ENCODE assay signal across 8 mouse cellular contexts in the genomic region with DNA sequence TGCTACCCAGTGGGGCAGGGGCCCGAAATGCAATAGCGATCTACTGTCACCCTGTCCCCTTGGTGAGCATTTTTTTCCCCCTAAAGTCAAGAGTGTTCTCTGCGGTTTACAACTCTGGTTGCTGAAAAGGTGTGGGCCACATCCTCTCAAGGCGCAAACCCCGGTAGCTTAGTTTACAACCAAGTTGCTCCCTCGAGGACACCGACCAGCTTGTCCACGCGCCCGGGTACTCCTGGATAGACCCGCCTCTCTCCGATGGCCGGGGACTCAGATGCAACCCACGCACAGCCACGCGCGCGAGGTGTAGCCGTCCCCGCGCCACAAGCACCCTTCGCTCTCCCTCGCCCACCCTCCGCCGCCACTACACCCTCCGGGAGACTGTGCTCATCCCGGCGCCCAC. TPM values are rescaled to one million over a fixed set of nuclear protein-coding genes. Genes with fewer than 3 reads are reported as not detected.
A peak's percentile ranks its signal among the peaks of the same experiment; 100 is the strongest.
DNase-seq lines count a peak whose midpoint lies in the region; ATAC-seq lines count a peak whose summit lies in the region.

No protein-coding gene starts in this region.

- peaks cover 12% of the 10 kb centered on the region for H3K4me1 ChIP-seq in erythroblast, embryonic 14.5 days (ENCODE audit: control insufficient read depth)
- H3K4me1 ChIP-seq in forebrain, embryonic 12.5 days, result peaks cover 19% of the 10 kb centered on the region
- H3K4me1 ChIP-seq in liver, embryonic 11.5 days (replicated peaks; ENCODE audit: control insufficient read depth, insufficient read depth, low read length), result peaks cover 8% of the 10 kb centered on the region; the same call in 1 of the 2 replicates
- H3K4me1 ChIP-seq in neural tube, embryonic 13.5 days (replicated peaks), result peaks cover 18% of the 10 kb centered on the region; the same call in 1 of the 2 replicates

- H3K27me3 ChIP-seq in erythroblast, embryonic 14.5 days (ENCODE audit: control insufficient read depth), result peaks cover 25% of the 10 kb centered on the region
- peaks cover 17% of the 10 kb centered on the region for H3K27me3 ChIP-seq in forebrain, embryonic 12.5 days
- 0 out of 2 replicates have a peak, but pooled peaks cover 2% of the 10 kb centered on the region for H3K27me3 ChIP-seq in liver, embryonic 11.5 days (replicated peaks; ENCODE audit: control insufficient read depth, insufficient read depth, low read length)
- H3K27me3 ChIP-seq in neural tube, embryonic 13.5 days, result peaks cover 3% of the 10 kb centered on the region; the same call in 1 of the 2 replicates

- H3K36me3 ChIP-seq in erythroblast, embryonic 14.5 days (ENCODE audit: control insufficient read depth), result no peaks in the 10 kb centered on the region
- no peaks in the 10 kb centered on the region for H3K36me3 ChIP-seq in forebrain, embryonic 12.5 days (replicated peaks)
- H3K36me3 ChIP-seq in liver, embryonic 11.5 days (ENCODE audit: control insufficient read depth, insufficient read depth, low read length), result no peaks in the 10 kb centered on the region
- H3K36me3 ChIP-seq in neural tube, embryonic 13.5 days, result no peaks in the 10 kb centered on the region

- peak overlapping the region; percentile 71 for H3K9ac ChIP-seq in forebrain, embryonic 12.5 days
- H3K9ac ChIP-seq in liver, embryonic 11.5 days (ENCODE audit: low read depth, low read length), result peak overlapping the region; percentile 63
- peak overlapping the region; percentile 78 for H3K9ac ChIP-seq in neural tube, embryonic 13.5 days

- ATAC-seq in erythroblast, adult 5-6 weeks (replicated peaks; ENCODE audit: low FRiP score, poor library complexity, severe bottlenecking), result no peak
- ATAC-seq in forebrain, embryonic 12.5 days (ENCODE audit: low FRiP score), result no peak
- no peak; the same call in 1 of the 2 replicates for ATAC-seq in liver, embryonic 11.5 days (replicated peaks; ENCODE audit: low FRiP score)
- ATAC-seq in neural tube, embryonic 13.5 days (ENCODE audit: low read depth), result no peak; the same call in 1 of the 2 replicates

- H3K27ac ChIP-seq in forebrain, embryonic 12.5 days, result 0 out of 2 replicates have a peak overlapping the region, but pooled peaks have one; percentile 25
- no peak overlapping the region for H3K27ac ChIP-seq in liver, embryonic 11.5 days (ENCODE audit: low read depth, low read length)
- peak overlapping the region; percentile 54 for H3K27ac ChIP-seq in neural tube, embryonic 13.5 days (replicated peaks)

- DNase-seq in CD4-positive helper T cell, adult 2 months (ENCODE audit: low read depth, low spot score), result peak; percentile 73
- DNase-seq in liver, embryonic 11.5 days (ENCODE audit: low spot score), result no peak
- DNase-seq in adrenal gland, postnatal 14 days, result no peak
- no peak for DNase-seq in retina, embryonic 14.5 days (ENCODE audit: low spot score)

- peak overlapping the region; percentile 85 for H3K4me2 ChIP-seq in forebrain, embryonic 12.5 days
- H3K4me2 ChIP-seq in liver, embryonic 11.5 days, result peak overlapping the region; percentile 94
- H3K4me2 ChIP-seq in neural tube, embryonic 13.5 days, result peak overlapping the region; percentile 85

- WGBS in forebrain, embryonic 12.5 days, result 2% methylated on average over 28 of the region's 28 CpGs
- WGBS in liver, embryonic 11.5 days, result 1% methylated on average over 28 of the region's 28 CpGs
- WGBS in neural tube, embryonic 13.5 days, result 2% methylated on average over 28 of the region's 28 CpGs

- H3K9me3 ChIP-seq in erythroblast, embryonic 14.5 days (ENCODE audit: control insufficient read depth, low read length), result no peaks in the 10 kb centered on the region
- no peaks in the 10 kb centered on the region for H3K9me3 ChIP-seq in forebrain, embryonic 12.5 days
- H3K9me3 ChIP-seq in liver, embryonic 11.5 days (ENCODE audit: control insufficient read depth, low read length), result no peaks in the 10 kb centered on the region
- H3K9me3 ChIP-seq in neural tube, embryonic 13.5 days, result no peaks in the 10 kb centered on the region

- peak overlapping the region; percentile 60 for H3K4me3 ChIP-seq in erythroblast, embryonic 14.5 days (replicated peaks)
- peak overlapping the region; percentile 69 for H3K4me3 ChIP-seq in forebrain, embryonic 12.5 days (replicated peaks)
- peak overlapping the region; percentile 70 for H3K4me3 ChIP-seq in liver, embryonic 11.5 days (ENCODE audit: low read depth, low read length)
- peak overlapping the region; percentile 64 for H3K4me3 ChIP-seq in neural tube, embryonic 13.5 days

RNA-seq across cellular contexts. Expression of gene Otulinl, which starts 0.4 kb away (rescaled TPM):
- polyA plus RNA-seq in erythroblast, embryonic 14.5 days (2012), result 0.01 and 0.07 TPM in 2 replicates
- total RNA-seq in erythroblast, adult 5-6 weeks (2015; ENCODE audit: low replicate concordance), result 9.2 and 13.4 TPM in 2 replicates
- 3.7 and 7.5 TPM in 2 replicates for total RNA-seq in erythroblast, adult 5-6 weeks (2017; ENCODE audit: low replicate concordance)
- 5.8 and 6.5 TPM in 2 replicates for polyA plus RNA-seq in forebrain, embryonic 12.5 days (2016; fragmentation: Nextera tagmentation; extraction: Ambion mirVana)
- 13.4 and 14.7 TPM in 2 replicates for polyA plus RNA-seq in liver, embryonic 11.5 days (2014; fragmentation: Nextera tagmentation; extraction: Ambion mirVana)
- 11.7 and 14.8 TPM in 2 replicates for polyA plus RNA-seq in neural tube, embryonic 13.5 days (2015; fragmentation: Nextera tagmentation; extraction: Ambion mirVana)
- total RNA-seq in adrenal gland, postnatal 14 days (2021), result 5.5 and 14.0 TPM in 2 replicates

RNA-seq across cellular contexts. Expression of gene Otulin, which starts 50.5 kb away (rescaled TPM):
- polyA plus RNA-seq in erythroblast, embryonic 14.5 days (2012), result 1.0 and 1.3 TPM in 2 replicates
- 18.4 and 52.8 TPM in 2 replicates for total RNA-seq in erythroblast, adult 5-6 weeks (2015; ENCODE audit: low replicate concordance)
- 11.2 and 11.8 TPM in 2 replicates for total RNA-seq in erythroblast, adult 5-6 weeks (2017; ENCODE audit: low replicate concordance)
- 32.5 and 32.7 TPM in 2 replicates for polyA plus RNA-seq in forebrain, embryonic 12.5 days (2016; fragmentation: Nextera tagmentation; extraction: Ambion mirVana)
- 45.9 and 47.5 TPM in 2 replicates for polyA plus RNA-seq in liver, embryonic 11.5 days (2014; fragmentation: Nextera tagmentation; extraction: Ambion mirVana)
- 24.6 and 31.7 TPM in 2 replicates for polyA plus RNA-seq in neural tube, embryonic 13.5 days (2015; fragmentation: Nextera tagmentation; extraction: Ambion mirVana)
- 37.1 and 43.6 TPM in 2 replicates for total RNA-seq in adrenal gland, postnatal 14 days (2021)

Comparison
In these comparisons a context has a peak if more than half of its experiments do, and no peak if none do; other contexts are left out.
1. RNA of gene Otulin, which starts 50.5 kb away (polyA plus RNA-seq): 45.9 to 47.5 TPM in liver, embryonic 11.5 days, 32.5 to 32.7 TPM in forebrain, embryonic 12.5 days and 24.6 to 31.7 TPM in neural tube, embryonic 13.5 days; 1.0 to 1.3 TPM in erythroblast, embryonic 14.5 days; every median in the first group is over 10 times any median in the second.
2. Peak in every context shown above with its lines, with median percentiles within 50 percentile points of each other: H3K4me3 ChIP-seq, H3K4me2 ChIP-seq and H3K9ac ChIP-seq.